Mouse (Mus musculus): ENCODE measurements at regions not wholly inside any gene's neighbourhood (a gene's known extent, or its start where the extent isn't known, plus 50 kb on each side); places are given as distances from the start of the nearest gene placed in this dataset.
A peak's percentile ranks its signal among the peaks of the same experiment; 100 is the strongest.

DNA sequence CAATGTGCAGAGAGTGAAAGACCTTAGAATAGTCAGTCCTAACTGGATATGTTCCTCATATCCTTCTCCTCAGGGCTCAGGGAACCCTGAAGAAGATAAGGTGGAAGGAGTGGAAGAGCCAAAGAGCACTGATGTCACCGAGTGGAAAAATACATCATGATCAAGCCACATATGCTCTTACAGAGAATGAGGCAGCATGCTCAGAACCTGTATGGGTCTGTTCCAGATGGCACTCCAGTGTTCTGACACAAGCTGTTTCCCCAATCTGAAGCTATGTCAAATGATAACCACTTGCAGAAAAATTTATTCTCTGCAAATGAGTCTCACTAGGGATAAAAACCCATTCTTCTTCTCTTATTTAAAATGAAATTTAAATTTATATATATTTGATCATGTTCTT, 572.6 kb upstream of the Robo2 start:
- DNase-seq (ENCODE audit: low spot score in 2 of 2): no peak

DNA sequence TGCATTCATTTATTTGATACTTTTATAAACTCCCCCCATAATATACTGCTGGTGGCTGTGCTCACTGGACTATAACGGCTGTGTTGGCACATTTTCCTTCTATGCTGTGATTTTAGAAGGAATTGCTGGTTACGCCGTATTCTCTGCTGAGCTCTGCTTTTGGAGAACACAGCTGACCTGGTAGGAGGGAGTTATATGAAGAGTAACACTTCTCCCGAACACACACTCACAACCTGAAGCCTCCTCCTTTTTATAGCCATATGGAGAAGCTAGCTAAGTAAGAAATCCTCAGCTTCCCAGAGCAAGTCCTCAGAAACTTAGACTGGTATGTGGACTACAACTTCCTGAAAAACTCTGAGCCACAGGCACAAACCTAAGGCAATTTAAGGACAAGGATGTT, 554.5 kb upstream of the Robo2 start:
- DNase-seq (ENCODE audit: low spot score in 2 of 2): no peak

DNA sequence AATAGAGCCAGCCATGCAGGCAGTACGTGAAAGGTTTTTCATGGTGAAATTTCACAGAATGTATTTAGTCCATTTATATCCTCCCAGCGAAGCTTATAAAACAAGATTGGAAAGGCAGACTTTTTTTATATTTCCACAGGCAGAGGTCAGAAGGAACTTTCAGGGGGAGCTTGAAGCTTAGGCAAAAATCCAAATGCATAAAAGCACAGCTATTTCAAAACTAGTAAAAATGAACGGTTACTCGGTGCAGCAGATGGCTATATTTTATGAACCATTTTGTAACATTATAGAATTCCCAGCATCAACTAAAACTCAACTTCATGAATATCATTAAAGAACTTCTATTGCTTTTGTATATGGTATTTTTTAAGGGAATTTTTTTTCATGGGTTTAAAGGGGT, 518.1 kb upstream of the Robo2 start:
- no peak for DNase-seq (ENCODE audit: low spot score in 2 of 2)

DNA sequence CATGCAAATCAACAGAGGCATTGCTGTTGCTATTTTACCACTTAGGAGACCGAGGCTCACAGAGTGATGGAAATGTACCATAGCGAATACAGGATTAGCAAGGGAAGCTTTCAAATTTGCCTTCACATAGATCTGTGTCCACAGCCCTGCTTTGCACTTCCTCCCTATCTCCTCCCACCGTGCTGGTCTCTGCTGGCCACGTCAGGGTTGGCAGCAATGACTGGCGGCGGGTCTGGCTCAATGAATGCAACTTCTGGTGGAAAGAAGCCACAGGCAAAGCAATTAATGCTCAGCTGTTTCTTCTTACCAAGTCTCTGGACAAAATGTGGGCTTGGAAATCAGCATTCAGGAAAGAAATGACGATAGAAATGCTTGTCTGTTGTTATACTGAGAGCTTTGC, 489.2 kb upstream of the Robo2 start:
- peak; percentile 33 to 35 for DNase-seq (ENCODE audit: low spot score in 2 of 2)

DNA sequence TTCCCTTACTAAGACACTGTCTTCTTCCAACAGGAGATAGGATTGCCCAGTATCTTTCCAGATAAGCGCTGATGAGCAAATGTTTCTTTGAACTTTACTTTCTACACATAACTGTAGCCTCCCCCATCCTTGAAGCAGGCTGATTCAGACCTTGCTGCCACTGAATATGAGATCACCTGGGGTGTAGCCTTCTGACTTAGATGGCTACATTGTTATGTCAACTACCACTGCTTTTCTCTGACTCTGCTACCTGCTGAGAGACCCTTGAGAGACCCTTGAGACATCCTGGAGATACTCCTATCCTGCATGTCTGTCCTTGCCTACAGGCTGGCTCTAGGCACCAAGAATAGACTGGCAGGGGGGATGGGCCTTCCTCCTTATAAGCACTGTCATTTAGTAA, 476.1 kb upstream of the Robo2 start:
- DNase-seq (ENCODE audit: low spot score in 2 of 2): no peak

DNA sequence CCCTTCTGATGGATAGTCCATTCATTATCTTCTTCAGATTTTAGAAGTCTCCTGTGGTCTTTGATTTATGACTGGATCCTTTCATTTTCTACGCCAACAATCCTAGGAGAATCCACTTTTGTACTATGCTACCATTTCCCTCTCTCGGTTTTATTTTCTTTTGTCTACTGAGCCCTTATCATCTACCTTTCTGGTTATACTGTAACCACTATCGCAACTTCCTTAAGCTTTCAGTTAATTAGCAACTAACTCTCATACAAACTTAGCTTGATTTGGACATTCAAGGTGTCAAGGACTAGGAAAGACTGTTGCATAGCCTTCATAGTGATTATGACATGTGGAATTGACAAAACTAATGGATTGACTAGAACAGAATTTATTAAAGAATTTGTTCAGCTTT, 467.0 kb upstream of the Robo2 start:
- no peak for DNase-seq (ENCODE audit: low spot score in 2 of 2)

DNA sequence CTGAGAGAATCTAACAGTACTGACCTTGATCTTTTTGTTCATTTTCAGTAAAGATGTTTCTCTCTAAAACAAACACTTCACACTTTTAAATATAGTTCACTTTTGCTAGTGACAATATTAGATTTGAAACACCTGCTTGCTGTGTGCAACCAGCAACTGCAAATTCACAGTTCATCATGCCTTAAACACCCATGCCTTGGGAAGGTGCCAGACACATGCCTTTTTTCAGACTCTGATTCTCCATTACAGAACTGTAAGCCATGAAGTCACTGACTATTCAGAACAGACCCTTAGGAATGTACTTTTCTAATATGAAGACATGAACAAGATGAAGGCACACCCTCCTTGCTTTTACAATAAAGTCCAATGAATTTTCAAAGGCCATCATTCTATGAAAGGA, 462.1 kb upstream of the Robo2 start:
- peak; percentile 50 to 61 for DNase-seq (ENCODE audit: low spot score in 2 of 2)

DNA sequence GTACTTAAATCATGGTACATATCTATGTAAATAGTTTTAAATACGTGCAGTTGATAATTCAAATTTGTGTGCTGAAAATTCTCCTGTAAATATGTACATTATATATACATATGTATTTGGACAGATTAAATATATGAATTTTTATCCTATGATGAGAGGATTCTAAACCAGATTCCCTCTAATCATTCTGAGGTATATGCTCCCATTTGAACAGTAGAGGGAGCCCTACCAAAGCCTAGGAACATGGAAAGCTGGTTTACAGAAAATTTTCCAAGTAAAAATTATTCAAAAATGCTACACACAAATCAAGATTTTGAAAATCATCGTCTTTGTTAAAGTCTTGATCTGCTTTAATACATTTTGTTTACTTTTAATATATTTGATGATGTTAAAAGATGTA, 446.1 kb upstream of the Robo2 start:
- DNase-seq (ENCODE audit: low spot score in 2 of 2): no peak

DNA sequence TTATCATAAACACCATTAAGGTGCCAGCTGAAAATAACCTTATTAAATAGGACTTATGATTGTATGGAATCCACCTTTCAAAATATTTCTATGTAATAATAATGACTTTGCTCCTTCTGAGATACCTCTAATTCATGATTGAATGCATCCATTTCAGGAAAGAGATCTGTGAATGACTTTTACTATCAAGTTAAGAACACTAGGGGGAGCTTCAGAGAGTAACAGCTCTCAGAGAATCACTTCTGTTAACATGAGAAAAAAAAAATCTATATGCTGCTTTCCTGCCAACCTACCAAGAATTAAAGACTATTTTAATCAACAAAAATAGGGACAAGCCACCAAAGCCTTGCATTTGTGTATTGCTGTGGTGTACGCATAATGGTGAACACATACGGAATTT, 428.4 kb upstream of the Robo2 start:
- DNase-seq (ENCODE audit: low spot score in 2 of 2): no peak

DNA sequence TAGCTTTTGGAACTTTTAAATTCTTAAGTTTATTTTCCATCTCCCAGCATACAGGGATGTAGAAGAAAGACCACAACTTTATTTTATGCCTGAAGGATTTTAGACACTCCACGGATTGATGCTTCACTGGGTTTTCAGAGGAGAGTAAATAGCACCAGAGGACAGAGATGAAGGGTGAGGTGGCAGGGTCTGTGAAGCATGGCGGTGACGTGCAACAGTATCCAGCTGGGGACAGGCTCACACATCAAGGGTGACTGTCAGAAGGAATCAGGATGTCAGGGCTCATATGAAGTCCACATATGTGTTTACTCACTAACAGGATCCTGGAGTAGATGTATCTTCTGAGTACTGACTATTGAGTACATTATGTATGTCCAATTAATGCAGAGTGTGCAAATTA, 402.8 kb upstream of the Robo2 start:
- no peak for DNase-seq (ENCODE audit: low spot score in 2 of 2)

DNA sequence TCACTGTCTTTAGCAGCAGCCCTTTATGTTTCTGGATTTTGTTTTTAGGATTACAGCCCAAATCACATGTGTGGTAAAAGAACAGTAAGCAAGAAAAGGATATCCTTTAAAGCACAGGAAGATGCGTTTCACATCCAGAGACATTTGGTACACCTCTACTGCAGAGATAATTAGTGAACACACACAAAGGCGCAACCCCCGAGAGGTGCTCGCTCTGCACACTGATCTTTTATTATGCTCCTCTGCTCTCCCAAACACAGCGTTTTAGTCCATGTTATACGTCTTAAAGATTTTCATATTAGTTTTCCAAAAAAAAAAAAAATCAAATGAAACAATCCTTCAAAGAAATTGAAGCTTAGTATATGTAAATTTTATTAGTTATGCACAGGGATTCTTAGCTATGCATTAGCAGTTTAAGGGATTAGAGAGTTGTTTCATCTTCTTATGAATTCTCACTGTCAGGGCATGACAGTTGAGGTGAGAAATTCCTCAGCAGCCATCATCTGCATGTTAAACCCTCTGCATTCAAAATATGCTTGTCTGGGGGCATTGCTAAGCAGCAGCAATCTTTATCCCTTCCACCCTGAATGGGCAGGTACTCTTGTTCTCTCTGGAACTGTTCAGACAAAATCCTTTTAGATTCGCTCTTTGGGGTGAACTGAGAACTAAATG, 397.7 kb upstream of the Robo2 start:
- DNase-seq (ENCODE audit: low spot score in 2 of 2): no peak

DNA sequence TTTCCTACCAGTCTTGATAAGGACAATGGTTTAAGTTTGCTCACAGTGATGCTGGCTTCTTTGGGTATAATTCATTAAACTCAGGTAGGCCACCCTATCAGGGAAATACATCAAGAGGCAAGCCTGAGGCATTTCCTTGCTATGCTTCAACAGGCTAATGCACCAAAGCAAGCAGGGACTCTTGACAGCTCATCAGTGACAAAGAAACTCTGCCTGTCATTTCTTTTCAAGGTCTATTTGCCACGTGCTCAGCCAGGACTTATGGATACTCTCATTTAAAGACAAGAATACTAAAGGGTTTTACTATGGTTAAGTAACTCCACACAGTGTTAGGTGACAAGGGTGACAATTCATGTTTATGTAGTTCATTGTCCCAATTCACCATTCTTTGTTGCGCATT, 395.1 kb upstream of the Robo2 start:
- DNase-seq (ENCODE audit: low spot score in 2 of 2): no peak

DNA sequence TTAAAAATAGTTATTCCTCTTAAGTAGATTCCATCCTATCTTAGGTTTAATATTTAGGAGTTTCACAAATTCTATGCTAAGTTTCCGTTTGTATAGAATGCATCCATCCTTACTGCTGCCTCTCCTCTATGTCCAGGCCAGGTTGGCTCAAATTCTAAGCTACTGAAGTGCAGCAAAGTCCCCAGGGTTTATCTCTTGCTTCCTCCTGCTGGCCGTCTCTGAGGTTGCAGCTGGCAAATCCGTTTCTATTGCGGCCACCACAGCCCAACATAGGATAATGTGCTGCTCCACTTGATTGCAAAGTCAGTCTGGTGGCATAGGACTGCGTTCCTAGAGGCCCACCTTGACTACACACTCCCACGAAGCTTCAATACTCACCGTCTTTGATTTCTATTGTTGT, 389.7 kb upstream of the Robo2 start:
- DNase-seq (ENCODE audit: low spot score in 2 of 2): peak; percentile 65 to 68

DNA sequence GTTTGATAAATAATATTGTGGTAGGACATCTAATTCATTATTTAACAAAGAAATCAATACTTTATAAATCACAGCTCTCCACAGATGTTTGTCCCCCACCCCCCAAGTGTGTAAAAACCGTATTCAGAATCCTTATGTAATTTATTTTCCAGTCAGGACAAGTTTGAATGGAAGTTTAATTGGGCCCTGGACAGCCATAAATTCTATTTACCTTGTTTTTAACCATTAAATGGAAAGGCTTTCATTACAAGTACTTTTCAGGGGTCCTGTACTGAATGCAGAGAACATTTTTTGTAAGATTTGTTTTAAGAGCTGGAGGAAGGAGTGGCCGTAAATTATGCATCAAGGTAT, 384.7 kb upstream of the Robo2 start:
- no peak for DNase-seq (ENCODE audit: low spot score in 2 of 2)

DNA sequence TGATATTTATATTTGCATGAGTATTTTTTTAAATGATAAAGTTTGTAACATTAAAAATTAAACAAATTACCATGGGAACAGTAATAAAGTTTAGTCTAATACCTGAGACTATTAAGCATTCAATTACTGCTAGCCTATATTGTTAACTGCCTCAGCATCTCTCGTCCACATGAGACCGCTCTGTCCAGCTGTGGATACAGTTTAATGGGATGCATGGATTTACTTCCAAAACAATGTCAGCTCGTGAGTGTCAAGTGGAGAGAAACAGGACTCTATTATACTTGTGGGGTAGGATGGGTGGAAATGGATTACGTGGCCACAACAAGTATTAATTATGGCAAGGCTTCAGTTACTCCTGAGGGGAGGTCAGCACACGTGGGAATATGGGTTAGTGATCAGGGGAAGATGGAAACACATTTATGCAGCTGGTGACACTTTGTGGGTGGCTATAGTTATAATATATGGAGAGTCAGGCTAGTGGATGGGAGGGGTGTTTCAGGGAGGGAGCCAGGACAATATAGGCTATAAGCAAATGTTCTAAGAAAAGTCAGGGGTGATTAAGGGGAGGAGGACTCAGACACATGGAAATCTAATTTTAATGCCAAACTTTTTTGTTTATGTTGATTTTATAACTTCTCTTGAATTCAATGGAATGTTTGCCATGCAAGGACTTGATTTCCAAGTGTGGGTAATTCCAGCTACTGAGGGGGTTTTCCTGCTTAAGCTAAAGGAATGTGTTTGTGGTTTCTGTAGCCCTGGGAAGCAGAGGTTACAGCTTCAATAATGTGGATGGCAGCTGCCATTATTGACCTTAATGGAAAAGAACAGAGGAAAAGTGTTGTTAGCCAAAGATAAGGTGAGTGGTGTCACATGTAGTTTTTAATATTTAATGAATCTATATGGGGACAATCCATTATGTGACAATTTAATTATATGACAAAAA, 384.0 kb upstream of the Robo2 start:
- no peak for DNase-seq (ENCODE audit: low spot score in 2 of 2)

DNA sequence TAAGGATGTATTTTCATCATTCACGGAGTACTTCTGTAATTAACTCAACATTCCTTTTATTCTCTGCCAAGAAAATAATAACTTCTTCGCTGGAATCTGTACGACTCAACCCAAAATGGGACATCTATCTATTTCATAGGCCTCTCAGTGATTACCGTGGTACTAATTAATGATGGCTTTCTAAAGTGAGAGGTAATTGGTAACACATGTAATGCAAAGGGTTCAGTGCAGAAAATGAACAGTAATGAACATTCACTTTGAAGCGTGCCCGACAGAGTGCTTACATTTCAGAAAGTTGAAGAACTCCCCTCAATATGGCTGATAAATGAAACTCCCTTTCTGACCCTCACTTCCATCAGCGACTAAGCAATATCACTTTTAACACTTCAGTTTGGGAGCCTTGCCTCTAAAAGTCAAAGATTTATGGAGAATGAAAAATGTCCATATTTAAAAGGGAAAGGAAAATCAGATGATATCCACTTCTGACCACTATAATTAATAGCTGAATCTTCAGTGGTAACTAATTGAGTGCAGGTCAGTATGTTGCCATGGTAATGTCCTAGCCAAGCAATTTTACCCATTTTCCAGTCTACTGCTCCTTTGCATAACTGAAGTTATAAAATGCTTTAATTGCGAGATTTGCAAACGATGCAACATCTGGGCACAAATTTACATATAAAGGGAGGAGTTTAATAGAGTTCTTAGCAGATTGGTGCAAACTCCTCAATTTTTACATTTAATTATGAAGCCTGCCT, 373.9 kb upstream of the Robo2 start:
- no peak for DNase-seq (ENCODE audit: low spot score in 2 of 2)

DNA sequence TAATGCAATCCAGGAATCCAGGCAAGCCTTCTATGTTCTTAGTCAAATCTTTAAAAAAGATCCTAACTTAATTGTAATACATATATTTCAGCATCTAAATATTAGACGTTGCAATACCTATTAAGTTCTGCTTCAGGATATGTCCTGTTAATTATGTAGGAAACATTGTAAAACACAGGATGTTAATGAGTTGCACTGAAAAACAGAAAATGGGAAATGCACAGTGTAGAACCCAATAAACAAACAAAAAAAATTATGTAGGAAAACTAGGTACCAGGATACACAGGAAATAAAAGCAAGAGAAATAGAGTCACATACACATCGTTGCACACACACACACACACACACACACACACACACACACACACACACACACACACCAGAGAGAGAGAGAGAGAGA, 368.8 kb upstream of the Robo2 start:
- DNase-seq (ENCODE audit: low spot score in 2 of 2): no peak

DNA sequence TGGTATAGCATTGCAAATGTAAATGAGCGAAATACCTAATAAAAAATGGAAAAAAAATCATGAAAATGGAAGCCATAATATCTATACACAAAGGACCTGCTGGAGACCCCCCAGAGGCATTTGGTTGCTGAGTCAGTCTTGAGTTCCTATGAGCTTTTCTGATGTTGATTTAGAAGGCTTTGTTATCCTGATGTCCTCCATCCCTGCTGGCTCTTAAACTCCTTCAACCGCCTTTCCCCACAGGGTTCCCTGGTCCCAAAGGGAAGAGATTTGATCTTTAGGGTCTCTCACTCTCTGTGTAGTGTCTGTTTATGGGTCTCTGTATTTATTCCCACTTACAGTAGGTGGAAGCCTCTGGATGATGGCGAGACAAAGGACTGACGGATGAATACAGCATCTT, 356.6 kb upstream of the Robo2 start:
- no peak for DNase-seq (ENCODE audit: low spot score in 2 of 2)

DNA sequence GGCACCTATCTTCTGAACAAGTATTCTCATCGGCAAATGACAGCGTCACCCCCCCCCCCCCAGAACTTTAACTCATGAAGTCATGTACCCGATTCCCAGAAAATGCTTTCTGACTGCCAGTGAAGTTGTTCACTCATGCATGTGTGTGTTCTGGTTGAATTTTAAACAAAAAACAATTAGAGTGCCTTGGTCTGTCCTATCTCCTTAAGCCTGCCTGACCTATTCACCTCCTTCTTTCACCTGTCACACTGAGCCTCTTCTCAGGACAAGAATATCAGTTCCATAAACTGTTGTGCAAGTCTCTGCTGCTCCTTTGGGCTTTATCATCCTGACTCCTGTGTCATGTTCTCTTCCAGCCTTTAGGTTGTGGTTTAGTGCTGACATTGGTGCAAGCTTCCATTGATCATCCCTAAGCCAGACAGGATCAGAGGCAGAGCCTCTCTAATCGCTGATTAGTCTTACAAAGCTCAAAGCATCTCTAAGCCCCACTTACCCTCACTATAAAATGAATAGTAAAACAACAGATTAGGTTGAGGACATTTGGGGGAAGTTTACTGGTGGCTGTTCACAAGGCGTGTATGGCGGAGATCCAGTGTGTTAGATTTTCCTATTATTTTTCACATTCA, 345.2 kb upstream of the Robo2 start:
- no peak for DNase-seq (ENCODE audit: low spot score in 2 of 2)

DNA sequence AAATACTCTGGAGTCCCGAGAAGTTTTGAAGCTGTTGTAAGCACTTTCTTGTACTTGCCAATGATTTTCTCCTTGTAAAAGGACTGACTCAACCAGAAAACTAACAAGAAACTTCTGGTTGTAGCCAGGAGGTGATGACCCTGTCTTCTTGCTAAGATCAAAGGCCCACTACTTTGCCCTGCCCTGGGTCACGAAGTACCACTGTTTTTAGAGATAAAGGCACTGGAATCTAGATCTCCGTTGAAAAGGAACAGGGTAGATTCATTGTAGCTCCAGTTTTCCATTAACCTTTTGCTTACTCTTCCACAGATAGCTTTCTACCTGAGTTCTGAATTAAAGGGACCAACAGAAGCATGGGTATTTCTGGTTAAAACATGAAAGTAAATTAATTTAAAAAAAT, 339.3 kb upstream of the Robo2 start:
- no peak for DNase-seq (ENCODE audit: low spot score in 2 of 2)

DNA sequence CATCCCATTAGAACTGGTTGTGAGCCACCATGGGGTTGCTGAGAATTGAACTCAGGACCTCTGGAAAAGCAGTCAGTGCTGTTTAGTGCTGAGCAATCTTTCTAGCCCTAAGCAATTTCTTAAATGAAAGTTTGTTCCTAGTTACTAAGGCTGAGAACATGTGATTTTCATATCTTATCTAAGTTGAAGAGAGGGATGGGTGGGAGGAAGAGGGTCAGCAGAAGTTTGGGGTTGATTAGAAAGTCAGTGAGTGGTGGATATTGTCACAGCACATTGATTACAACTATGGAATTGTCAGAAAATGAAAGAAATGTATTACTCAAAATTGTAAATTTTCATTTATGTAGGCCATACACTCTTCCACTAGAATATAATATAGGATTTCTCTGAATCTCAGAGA, 337.4 kb upstream of the Robo2 start:
- DNase-seq (ENCODE audit: low spot score in 2 of 2): no peak

DNA sequence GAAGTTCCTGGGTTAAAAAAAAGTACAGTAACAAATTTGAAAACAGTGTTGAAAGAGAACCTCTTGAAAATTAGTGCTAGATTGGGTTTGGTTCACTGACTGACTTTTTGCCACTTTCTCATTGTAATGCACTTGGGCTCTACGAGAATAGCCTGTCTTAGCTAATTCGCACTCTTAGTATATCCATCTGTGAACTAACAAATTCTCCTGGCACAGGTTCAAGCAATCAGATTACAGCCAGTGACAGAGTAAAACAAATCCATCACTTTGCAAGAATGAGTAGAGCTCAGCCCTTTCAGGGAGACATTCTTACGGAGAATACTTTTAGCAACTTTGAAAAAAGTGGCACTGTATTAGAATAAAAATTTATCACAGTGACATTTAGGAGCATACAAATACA, 331.9 kb upstream of the Robo2 start:
- DNase-seq (ENCODE audit: low spot score in 2 of 2): no peak

Data from right cerebral cortex, adult 2 months (tissue).